Mouse (Mus musculus): ENCODE measurements around the gene Sptssa. TPM values are rescaled to one million over a fixed set of nuclear protein-coding genes. Genes with fewer than 3 reads are reported as not detected.

Gene Sptssa
- total RNA-seq, 1 experiment from 2014 or later = 75.3 TPM

- DNase-seq = peak; percentile 11
Measured at GRCm38 (mm10) chr12:54655292-54656038, 908 bp downstream of the Sptssa start.

- no peak for DNase-seq
Measured at GRCm38 (mm10) chr12:54654741-54655140, 1.6 kb downstream of the Sptssa start.

- peak; percentile 24 for DNase-seq
Measured at GRCm38 (mm10) chr12:54654141-54654540, 2.2 kb downstream of the Sptssa start.

GRCm38 (mm10) chr12:54652346-54652745, 4.0 kb downstream of the Sptssa start:
- DNase-seq = no peak

GRCm38 (mm10) chr12:54651820-54652219, 4.6 kb downstream of the Sptssa start:
- DNase-seq = no peak

GRCm38 (mm10) chr12:54651158-54651557, 5.2 kb downstream of the Sptssa start:
- no peak for DNase-seq

- no peak for DNase-seq
Measured at GRCm38 (mm10) chr12:54644947-54645346, 11.4 kb downstream of the Sptssa start.

- DNase-seq = no peak
Measured at GRCm38 (mm10) chr12:54643320-54643892, 13.0 kb downstream of the Sptssa start.

GRCm38 (mm10) chr12:54641374-54641773, 15.0 kb downstream of the Sptssa start:
- DNase-seq = no peak

- DNase-seq = no peak
Measured at GRCm38 (mm10) chr12:54640259-54640658, 16.1 kb downstream of the Sptssa start.

GRCm38 (mm10) chr12:54637033-54637432, 19.3 kb downstream of the Sptssa start:
- DNase-seq = no peak

GRCm38 (mm10) chr12:54632141-54632540, 24.2 kb downstream of the Sptssa start:
- no peak for DNase-seq

- DNase-seq = no peak
Measured at GRCm38 (mm10) chr12:54621942-54622341, 34.4 kb downstream of the Sptssa start.

- no peak for DNase-seq
Measured at GRCm38 (mm10) chr12:54620042-54620705, 36.2 kb downstream of the Sptssa start.

- DNase-seq = no peak
Measured at GRCm38 (mm10) chr12:54608988-54609387, 47.4 kb downstream of the Sptssa start.

GRCm38 (mm10) chr12:54605203-54605602, 51.2 kb downstream of the Sptssa start:
- no peak for DNase-seq

- no peak for DNase-seq
Measured at GRCm38 (mm10) chr12:54603542-54604167, 52.7 kb downstream of the Sptssa start.

- DNase-seq = no peak
Measured at GRCm38 (mm10) chr12:54600482-54600881, 55.9 kb downstream of the Sptssa start.

- DNase-seq = no peak
Measured at GRCm38 (mm10) chr12:54598358-54598757, 58.0 kb downstream of the Sptssa start.

- DNase-seq = no peak
Measured at GRCm38 (mm10) chr12:54596715-54597114, 59.7 kb downstream of the Sptssa start.
